Mouse (Mus musculus): ENCODE results near the gene Serinc1. TPM values are rescaled to one million over a fixed set of nuclear protein-coding genes. Genes with fewer than 3 reads are reported as not detected.

The Serinc1 gene
- polyA plus RNA-seq, 1 experiment from 2014 or later, result 119 TPM

DNA sequence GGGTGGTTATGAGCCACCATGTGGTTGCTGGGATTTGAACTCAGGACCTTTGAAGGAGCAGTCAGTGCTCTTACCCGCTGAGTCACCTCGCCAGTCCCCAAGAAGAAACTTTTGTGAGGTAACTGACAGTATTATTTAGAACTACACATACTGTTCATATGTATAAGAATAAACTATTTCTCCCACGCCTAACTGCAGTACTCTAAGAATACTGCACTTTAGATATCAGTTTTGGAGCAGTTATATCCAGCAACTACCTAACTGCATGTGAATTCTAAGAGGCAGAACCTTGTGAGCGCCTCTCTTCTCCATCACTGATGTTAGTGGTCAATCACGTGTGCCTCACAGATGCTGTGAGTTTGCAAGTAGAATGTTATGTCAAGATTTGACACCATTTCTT lies 5.9 kb downstream of the Serinc1 start:
- no peak for DNase-seq (ENCODE audit: extremely low spot score, low spot score)
- peaks cover 17% of the 10 kb centered on the region for H3K4me1 ChIP-seq
- no peak overlapping the region for H3K4me3 ChIP-seq
- peaks cover 61% of the 10 kb centered on the region for H3K36me3 ChIP-seq (replicated peaks)
- no peak overlapping the region for H3K27ac ChIP-seq
- no peaks in the 10 kb centered on the region; the same call in 1 of the 2 replicates for H3K9me3 ChIP-seq
- H3K27me3 ChIP-seq (ENCODE audit: poor library complexity, severe bottlenecking), result no peaks in the 10 kb centered on the region
- WGBS, result 95% methylated on average over 5 of the region's 5 CpGs

DNA sequence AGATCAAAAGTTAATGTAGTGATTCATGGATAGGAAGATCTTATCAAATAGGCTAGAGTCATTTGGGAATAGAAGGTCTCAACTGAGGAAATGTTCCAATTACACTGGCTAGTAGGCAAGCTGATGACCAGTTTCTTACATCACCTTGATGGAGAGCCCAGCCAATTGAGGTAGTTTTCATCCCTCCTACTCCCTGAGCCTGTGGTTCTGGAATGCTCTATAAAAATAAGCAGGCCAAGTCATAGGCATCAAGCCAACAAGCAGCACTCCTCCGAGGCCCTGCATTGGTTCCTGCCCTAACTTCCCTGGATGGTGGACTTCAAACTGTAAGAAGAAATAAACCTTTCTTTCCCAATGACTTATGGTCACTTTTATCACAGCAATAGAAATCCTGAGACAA lies 17.1 kb downstream of the Serinc1 start:
- H3K27ac ChIP-seq, result no peak overlapping the region
- WGBS, result 93% methylated on average over 1 of the region's 1 CpGs
- H3K4me3 ChIP-seq, result no peak overlapping the region
- H3K36me3 ChIP-seq (replicated peaks), result peaks cover 99% of the 10 kb centered on the region
- H3K4me1 ChIP-seq, result no peaks in the 10 kb centered on the region
- no peaks in the 10 kb centered on the region for H3K9me3 ChIP-seq
- DNase-seq (ENCODE audit: extremely low spot score, low spot score), result no peak
- H3K27me3 ChIP-seq (ENCODE audit: poor library complexity, severe bottlenecking), result no peaks in the 10 kb centered on the region

DNA sequence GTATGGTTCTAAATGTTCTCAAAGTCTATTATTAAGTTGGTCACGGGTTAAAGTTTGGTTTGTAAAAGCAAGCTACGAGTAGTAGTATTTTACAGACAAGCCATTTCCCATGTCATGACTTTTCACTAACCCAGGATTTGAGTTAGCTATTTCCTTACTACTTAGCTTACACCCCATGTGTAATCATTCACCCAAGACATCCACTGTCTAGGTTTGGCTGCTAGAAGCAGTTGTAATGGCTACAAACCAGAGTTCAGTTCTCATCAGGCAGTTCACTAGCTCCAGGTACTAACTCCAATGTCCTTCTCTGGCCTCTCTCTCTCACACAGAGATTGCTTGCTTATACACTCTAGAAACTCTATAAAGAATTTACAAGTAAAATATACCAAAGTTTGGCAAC lies 17.7 kb downstream of the Serinc1 start:
- Histone ChIP-seq H3K9me3 (no peaks in the 10 kb centered on the region), H3K27ac (no peak overlapping the region), H3K4me1 (no peaks in the 10 kb centered on the region), H3K36me3 (replicated peaks) (peaks cover 99% of the 10 kb centered on the region), H3K27me3 (ENCODE audit: poor library complexity, severe bottlenecking) (no peaks in the 10 kb centered on the region), H3K4me3 (no peak overlapping the region)
- 99% methylated on average over 2 of the region's 2 CpGs for WGBS
- DNase-seq (ENCODE audit: extremely low spot score, low spot score), result no peak

DNA sequence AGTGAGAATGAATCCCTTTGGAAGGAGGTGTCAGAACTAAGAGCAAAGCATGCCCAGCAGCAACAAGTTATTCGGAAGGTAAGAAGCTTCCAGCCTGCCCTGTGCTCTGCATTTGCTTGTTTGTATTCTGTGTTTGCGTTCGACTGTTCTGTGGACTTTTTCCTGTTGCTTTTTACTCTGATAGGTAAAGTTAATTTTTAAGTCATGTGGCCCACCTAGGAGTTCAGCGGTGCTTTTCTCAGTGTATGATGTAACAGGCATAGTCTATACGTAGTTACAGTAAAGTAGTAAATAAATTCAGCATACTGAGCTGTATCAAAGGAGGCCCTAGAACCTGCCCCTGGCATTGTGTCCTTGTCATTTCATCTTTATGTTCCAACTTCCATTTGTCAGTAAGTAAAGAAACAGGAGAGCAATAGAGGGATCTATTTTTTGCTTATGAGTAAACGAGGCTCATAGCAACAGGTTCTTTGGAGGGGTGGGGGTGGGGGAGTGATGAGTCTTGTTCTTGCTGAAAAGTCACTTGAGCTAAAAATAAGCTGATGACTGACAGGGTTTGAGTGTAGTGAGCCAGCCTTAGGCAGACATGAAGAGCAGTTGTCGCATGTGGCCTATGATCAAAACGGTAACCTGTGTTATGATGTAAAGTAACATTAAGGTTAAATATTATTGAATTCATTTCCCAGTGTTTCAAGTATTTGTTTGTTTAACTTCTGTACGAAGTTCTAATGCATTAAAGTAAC lies 32.7 kb downstream of the Serinc1 start:
- H3K36me3 ChIP-seq (replicated peaks), result peaks cover 73% of the 10 kb centered on the region
- H3K27me3 ChIP-seq (ENCODE audit: poor library complexity, severe bottlenecking), result no peaks in the 10 kb centered on the region
- 94% methylated on average over 9 of the region's 9 CpGs for WGBS
- H3K27ac ChIP-seq, result no peak overlapping the region
- no peak overlapping the region for H3K4me3 ChIP-seq
- H3K9me3 ChIP-seq, result no peaks in the 10 kb centered on the region
- no peaks in the 10 kb centered on the region for H3K4me1 ChIP-seq
- DNase-seq (ENCODE audit: extremely low spot score, low spot score), result no peak

DNA sequence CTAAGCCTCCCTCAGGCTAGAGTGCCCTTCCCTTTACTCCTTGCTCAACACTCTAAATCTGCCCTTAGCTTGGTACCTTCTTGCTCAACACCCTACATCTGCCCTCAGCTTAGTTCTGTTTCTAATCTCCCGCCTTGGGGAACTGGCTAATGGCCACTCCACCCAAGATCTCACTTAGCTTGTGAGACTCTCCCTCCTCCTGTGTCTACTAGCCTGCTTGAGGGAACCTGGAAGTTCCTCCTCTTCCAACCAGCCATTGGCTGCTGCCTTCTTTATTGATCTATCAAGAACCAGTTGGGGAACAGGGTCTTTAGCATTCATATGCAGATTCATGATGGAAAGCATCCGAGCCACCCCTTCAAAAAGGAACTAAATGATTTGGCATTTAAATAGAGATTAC lies 40.3 kb downstream of the Serinc1 start:
- 81% methylated on average over 2 of the region's 2 CpGs for WGBS
- no peaks in the 10 kb centered on the region for H3K27me3 ChIP-seq (ENCODE audit: poor library complexity, severe bottlenecking)
- peaks cover 5% of the 10 kb centered on the region; the same call in 1 of the 2 replicates for H3K9me3 ChIP-seq
- H3K36me3 ChIP-seq (replicated peaks), result peaks cover 44% of the 10 kb centered on the region
- H3K4me1 ChIP-seq, result peaks cover 27% of the 10 kb centered on the region
- no peak overlapping the region for H3K27ac ChIP-seq
- H3K4me3 ChIP-seq, result no peak overlapping the region
- DNase-seq (ENCODE audit: extremely low spot score, low spot score), result no peak

DNA sequence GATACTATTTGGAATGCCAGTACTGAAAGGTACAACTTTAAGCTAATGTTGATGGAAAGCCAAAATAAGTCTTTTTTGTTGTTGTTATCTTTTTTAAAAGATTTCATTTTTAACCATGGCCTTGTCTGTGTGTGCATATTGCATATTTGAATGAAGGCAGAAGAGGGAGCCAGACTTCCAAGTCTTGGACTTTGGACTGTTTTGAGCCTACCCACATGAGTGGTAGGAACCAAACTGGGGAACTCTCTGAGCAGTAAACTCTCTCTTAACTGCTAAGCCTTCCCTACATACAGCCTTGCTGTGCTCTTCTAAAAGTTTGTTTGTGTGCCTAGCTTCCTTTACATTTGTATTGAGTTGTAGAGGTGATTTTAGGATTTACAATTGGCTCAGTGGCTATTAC lies 43.7 kb downstream of the Serinc1 start:
- H3K4me3 ChIP-seq, result peak overlapping the region; percentile 89

DNA sequence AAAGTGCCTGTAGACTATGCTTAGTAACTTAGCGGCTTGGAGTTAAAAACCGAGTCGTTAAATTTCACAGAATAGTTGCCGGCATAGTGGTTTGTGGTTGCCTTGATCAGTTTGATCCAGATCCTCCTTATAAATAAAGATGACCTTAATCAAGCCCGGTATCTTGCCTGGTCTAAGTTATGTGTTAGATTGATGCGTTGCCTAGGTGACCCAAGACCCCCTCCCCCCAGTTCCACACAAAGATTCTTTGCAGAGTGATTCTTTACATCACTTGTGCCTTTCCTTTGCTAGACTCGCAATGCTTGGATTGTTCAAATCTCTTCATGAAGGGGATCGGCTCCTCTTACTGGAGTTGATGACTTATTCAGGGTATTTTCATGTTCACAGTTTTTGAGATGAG lies 45.1 kb downstream of the Serinc1 start:
- Histone ChIP-seq H3K9me3 (peaks cover 5% of the 10 kb centered on the region; the same call in 1 of the 2 replicates), H3K36me3 (replicated peaks) (peaks cover 18% of the 10 kb centered on the region), H3K27me3 (ENCODE audit: poor library complexity, severe bottlenecking) (no peaks in the 10 kb centered on the region), H3K27ac (peak overlapping the region; percentile 99), H3K4me3 (peak overlapping the region; percentile 89), H3K4me1 (peaks cover 32% of the 10 kb centered on the region)
- peak; percentile 55 for DNase-seq (ENCODE audit: extremely low spot score, low spot score)
- WGBS, result 2% methylated on average over 8 of the region's 8 CpGs

More for the DNA sequence above, 43.7 kb downstream of the Serinc1 start:
- no peaks in the 10 kb centered on the region for H3K27me3 ChIP-seq (ENCODE audit: poor library complexity, severe bottlenecking)
- no peak overlapping the region for H3K27ac ChIP-seq
- H3K4me1 ChIP-seq, result peaks cover 32% of the 10 kb centered on the region
- H3K36me3 ChIP-seq (replicated peaks), result peaks cover 30% of the 10 kb centered on the region
- H3K9me3 ChIP-seq, result peaks cover 5% of the 10 kb centered on the region; the same call in 1 of the 2 replicates
- DNase-seq (ENCODE audit: extremely low spot score, low spot score), result no peak

DNA sequence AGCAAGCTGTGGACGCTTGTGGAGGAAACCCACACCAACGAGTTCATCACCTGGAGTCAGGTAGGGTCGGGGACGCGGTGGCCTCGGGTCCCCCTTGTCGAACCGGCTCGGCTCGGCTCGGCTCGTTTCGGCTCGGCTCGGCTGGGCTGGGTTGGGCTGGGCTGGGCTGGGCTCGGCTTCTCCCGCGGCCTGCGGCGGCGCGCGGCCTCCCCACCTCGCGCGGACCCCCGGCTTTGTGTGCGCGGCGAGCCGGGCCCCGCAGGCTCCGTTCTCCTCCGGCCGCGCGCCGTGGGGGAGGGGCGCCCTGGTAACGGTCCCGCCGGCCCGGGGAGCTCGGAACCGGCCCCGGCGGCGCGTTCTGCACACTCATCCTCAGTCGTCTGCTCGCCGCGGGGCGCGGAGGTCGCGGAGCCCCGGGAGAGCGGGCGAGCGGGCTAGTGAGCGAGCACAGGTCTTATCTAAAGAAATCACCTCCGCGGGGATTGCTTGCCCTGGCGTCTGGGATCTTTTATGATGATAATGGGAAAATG lies 45.7 kb downstream of the Serinc1 start:
- H3K4me1 ChIP-seq, result peaks cover 36% of the 10 kb centered on the region
- under 1% methylated on average over 65 of the region's 65 CpGs for WGBS
- no peaks in the 10 kb centered on the region for H3K27me3 ChIP-seq (ENCODE audit: poor library complexity, severe bottlenecking)
- peaks cover 12% of the 10 kb centered on the region for H3K36me3 ChIP-seq (replicated peaks)
- peak overlapping the region; percentile 89 for H3K4me3 ChIP-seq
- no peaks in the 10 kb centered on the region for H3K9me3 ChIP-seq
- H3K27ac ChIP-seq, result peak overlapping the region; percentile 99
- DNase-seq (ENCODE audit: extremely low spot score, low spot score), result no peak

DNA sequence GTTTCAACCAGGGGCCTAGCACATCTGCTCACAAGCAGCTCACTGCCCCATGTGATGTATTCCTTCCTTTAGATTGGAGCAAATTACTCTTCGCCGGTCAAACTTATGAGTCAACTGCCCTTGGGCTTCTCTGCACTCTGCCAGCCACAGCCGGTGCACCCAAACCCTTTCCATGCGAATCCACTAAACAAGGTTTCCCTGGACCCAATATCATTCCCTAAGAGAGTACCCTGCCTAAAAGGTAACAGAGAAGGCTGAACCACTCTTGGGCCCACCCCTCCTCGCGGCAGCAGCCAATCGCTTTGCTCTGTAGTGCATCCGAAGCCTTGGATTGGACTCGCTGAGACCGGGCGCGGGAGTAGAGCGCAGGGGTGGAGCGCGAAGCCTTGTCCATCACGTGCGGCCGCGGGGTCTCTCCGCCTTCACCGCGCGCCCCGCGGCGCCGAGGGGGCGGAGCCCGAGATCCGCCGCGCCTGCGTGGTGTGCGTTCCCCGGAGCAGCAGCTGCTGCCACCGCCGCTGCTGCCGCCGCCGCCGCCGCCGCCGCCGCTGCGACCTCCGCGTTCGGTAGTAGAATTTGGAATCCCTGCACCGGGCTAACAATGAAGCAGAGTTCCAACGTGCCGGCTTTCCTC lies 46.3 kb downstream of the Serinc1 start, which contains the start of gene Hsf2:
Gene Hsf2, plus strand, starts transcription at position 478 of the 634 bp plus-strand sequence.
- DNase-seq (ENCODE audit: extremely low spot score, low spot score), result peak; percentile 94
- Histone ChIP-seq H3K27ac (peak within 1 kb of the TSS; percentile 99), H3K27me3 (ENCODE audit: poor library complexity, severe bottlenecking) (no peaks in the 10 kb centered on the region), H3K9me3 (no peaks in the 10 kb centered on the region), H3K4me1 (peaks cover 39% of the 10 kb centered on the region), H3K4me3 (peak within 1 kb of the TSS; percentile 89), H3K36me3 (replicated peaks) (peaks cover 7% of the 10 kb centered on the region)
- WGBS, result 1% methylated on average over 52 of the region's 52 CpGs

DNA sequence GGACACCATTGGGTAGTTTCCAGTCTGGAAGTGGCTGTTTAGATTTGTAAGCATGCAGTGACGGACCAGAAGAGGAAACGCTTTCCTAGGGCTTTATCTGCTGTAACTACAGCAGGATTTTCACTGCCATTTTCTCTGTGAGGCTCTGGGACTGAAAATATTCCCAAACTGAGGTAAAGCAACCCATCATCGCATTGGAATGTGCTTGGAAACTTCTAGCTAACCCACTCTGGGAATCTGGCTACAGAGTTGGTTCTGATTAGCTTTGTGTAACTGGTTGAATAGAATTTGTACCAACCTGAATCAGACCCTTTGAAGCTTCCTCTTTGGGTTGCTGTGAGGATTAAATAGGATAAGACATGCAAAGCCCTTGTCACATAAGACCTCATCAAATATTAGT lies 47.6 kb downstream of the Serinc1 start:
- H3K4me3 ChIP-seq, result no peak overlapping the region
- H3K9me3 ChIP-seq, result no peaks in the 10 kb centered on the region
- no peak overlapping the region for H3K27ac ChIP-seq
- peaks cover 35% of the 10 kb centered on the region for H3K4me1 ChIP-seq
- WGBS, result 81% methylated on average over 3 of the region's 3 CpGs
- H3K36me3 ChIP-seq (replicated peaks), result no peaks in the 10 kb centered on the region; the same call in 1 of the 2 replicates
- H3K27me3 ChIP-seq (ENCODE audit: poor library complexity, severe bottlenecking), result no peaks in the 10 kb centered on the region
- no peak for DNase-seq (ENCODE audit: extremely low spot score, low spot score)

DNA sequence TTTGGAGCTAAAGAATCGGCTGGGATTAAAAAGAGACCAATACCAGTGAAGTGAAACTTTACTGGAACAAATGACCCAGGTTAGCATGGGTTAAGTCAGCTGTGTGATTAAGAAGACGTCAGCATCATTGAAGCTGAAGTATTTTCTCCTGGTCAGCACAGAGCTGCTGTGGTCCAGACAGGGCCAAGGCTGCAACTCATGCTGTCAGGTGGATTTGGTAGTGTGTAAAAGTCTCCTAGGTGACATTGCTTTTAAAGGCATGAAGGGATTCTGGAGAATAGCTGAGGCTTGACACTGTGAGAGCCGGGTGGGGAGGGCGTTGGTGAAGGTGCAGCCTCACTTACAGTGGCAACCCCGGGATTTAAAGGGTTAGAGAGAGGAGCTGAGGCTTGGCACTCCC lies 50.6 kb downstream of the Serinc1 start:
- DNase-seq (ENCODE audit: extremely low spot score, low spot score), result no peak
- WGBS, result 18% methylated on average over 5 of the region's 5 CpGs
- H3K4me1 ChIP-seq, result peaks cover 12% of the 10 kb centered on the region
- H3K27ac ChIP-seq, result no peak overlapping the region
- no peaks in the 10 kb centered on the region for H3K27me3 ChIP-seq (ENCODE audit: poor library complexity, severe bottlenecking)
- H3K36me3 ChIP-seq (replicated peaks), result no peaks in the 10 kb centered on the region
- no peaks in the 10 kb centered on the region for H3K9me3 ChIP-seq
- no peak overlapping the region for H3K4me3 ChIP-seq

DNA sequence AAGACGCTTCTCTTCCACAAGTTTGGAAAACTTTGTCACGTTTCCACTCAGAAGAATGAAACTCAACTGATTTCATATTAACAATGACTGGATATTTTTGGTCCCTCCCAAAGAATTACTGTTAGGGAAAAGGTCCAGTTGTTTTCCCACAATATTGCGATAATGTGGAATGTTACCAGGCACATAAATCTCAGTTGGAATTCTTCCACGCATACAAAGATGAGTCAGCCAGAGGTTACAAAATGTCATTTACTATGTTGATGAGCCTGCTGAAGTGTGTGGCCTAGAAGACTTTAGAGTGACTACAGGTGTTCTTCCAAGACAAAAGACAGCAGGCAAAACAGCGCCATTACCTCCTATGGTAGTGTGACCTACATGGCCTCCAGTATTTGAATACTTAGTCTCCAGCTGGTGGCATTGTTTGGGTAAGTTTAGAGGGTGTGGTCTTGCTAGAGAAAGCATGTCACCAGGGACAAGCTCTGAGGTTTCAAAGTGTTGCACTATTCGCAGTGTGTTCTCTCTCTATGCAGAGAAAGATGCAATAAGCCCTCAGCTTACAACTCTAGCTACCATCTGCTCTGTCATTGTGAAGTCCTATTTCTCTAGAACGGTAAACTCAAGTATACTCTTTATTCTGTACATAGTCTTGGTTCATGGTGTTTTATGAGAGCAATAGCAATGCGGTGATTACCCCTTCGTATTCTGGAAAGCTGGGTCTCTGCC lies 55.0 kb downstream of the Serinc1 start:
- no peaks in the 10 kb centered on the region for H3K27me3 ChIP-seq (ENCODE audit: poor library complexity, severe bottlenecking)
- WGBS, result 82% methylated on average over 9 of the region's 9 CpGs
- no peaks in the 10 kb centered on the region for H3K36me3 ChIP-seq (replicated peaks)
- H3K4me1 ChIP-seq, result peaks cover 7% of the 10 kb centered on the region
- H3K27ac ChIP-seq, result no peak overlapping the region
- H3K9me3 ChIP-seq, result no peaks in the 10 kb centered on the region
- DNase-seq (ENCODE audit: extremely low spot score, low spot score), result no peak
- no peak overlapping the region for H3K4me3 ChIP-seq
